Mouse (Mus musculus): ENCODE results near the gene Fcer1g. TPM values are rescaled to one million over a fixed set of nuclear protein-coding genes. Genes with fewer than 3 reads are reported as not detected.

The Fcer1g gene
- polyA plus RNA-seq, 1 experiment from 2014 or later = 10.7 TPM

Other genes with a start within 250 kb of the Fcer1g start
- 0.11 TPM in 1 of 2 replicates, not detected in the other for gene Fcgr4, start 215.4 kb downstream of the Fcer1g start, polyA plus RNA-seq (2016; fragmentation: Nextera tagmentation; extraction: Ambion mirVana)
- gene Fcgr3, start 169.4 kb downstream of the Fcer1g start, polyA plus RNA-seq (2016; fragmentation: Nextera tagmentation; extraction: Ambion mirVana) = 3.0 and 3.3 TPM in 2 replicates
- gene Cfap126, start 120.4 kb downstream of the Fcer1g start, polyA plus RNA-seq (2016; fragmentation: Nextera tagmentation; extraction: Ambion mirVana) = 1.0 and 1.1 TPM in 2 replicates
- gene Sdhc, start 83.8 kb downstream of the Fcer1g start, polyA plus RNA-seq (2016; fragmentation: Nextera tagmentation; extraction: Ambion mirVana) = 250 and 257 TPM in 2 replicates
- 0.44 TPM in 1 of 2 replicates, not detected in the other for gene Mpz, start 83.7 kb downstream of the Fcer1g start, polyA plus RNA-seq (2016; fragmentation: Nextera tagmentation; extraction: Ambion mirVana)
- gene Pcp4l1, start 38.1 kb downstream of the Fcer1g start, polyA plus RNA-seq (2016; fragmentation: Nextera tagmentation; extraction: Ambion mirVana) = 1.7 and 1.9 TPM in 2 replicates
- 0.23 and 0.34 TPM in 2 replicates for gene Nr1i3, start 20.4 kb downstream of the Fcer1g start, polyA plus RNA-seq (2016; fragmentation: Nextera tagmentation; extraction: Ambion mirVana)
- 32.2 and 32.5 TPM in 2 replicates for gene Tomm40l, start 11.9 kb downstream of the Fcer1g start, polyA plus RNA-seq (2016; fragmentation: Nextera tagmentation; extraction: Ambion mirVana)
- gene Apoa2, start 9.3 kb downstream of the Fcer1g start, polyA plus RNA-seq (2016; fragmentation: Nextera tagmentation; extraction: Ambion mirVana) = 1.9 and 2.6 TPM in 2 replicates
- 7.3 and 10.5 TPM in 2 replicates for gene Adamts4, start 16.1 kb upstream of the Fcer1g start, polyA plus RNA-seq (2016; fragmentation: Nextera tagmentation; extraction: Ambion mirVana)
- gene Ndufs2, start 17.0 kb upstream of the Fcer1g start, polyA plus RNA-seq (2016; fragmentation: Nextera tagmentation; extraction: Ambion mirVana) = 308 and 312 TPM in 2 replicates
- gene B4galt3, start 36.0 kb upstream of the Fcer1g start, polyA plus RNA-seq (2016; fragmentation: Nextera tagmentation; extraction: Ambion mirVana) = 69.0 and 75.1 TPM in 2 replicates
- gene Ppox, start 46.8 kb upstream of the Fcer1g start, polyA plus RNA-seq (2016; fragmentation: Nextera tagmentation; extraction: Ambion mirVana) = 48.4 and 62.3 TPM in 2 replicates
- 107 and 125 TPM in 2 replicates for gene Usp21, start 53.6 kb upstream of the Fcer1g start, polyA plus RNA-seq (2016; fragmentation: Nextera tagmentation; extraction: Ambion mirVana)
- gene Ufc1, start 60.7 kb upstream of the Fcer1g start, polyA plus RNA-seq (2016; fragmentation: Nextera tagmentation; extraction: Ambion mirVana) = 99.6 and 101 TPM in 2 replicates
- 44.3 and 50.5 TPM in 2 replicates for gene Dedd, start 94.8 kb upstream of the Fcer1g start, polyA plus RNA-seq (2016; fragmentation: Nextera tagmentation; extraction: Ambion mirVana)
- 32.8 and 36.3 TPM in 2 replicates for gene Nit1, start 111.3 kb upstream of the Fcer1g start, polyA plus RNA-seq (2016; fragmentation: Nextera tagmentation; extraction: Ambion mirVana)
- gene Pfdn2, start 111.3 kb upstream of the Fcer1g start, polyA plus RNA-seq (2016; fragmentation: Nextera tagmentation; extraction: Ambion mirVana) = 149 TPM in 2 replicates
- gene Klhdc9, start 126.4 kb upstream of the Fcer1g start, polyA plus RNA-seq (2016; fragmentation: Nextera tagmentation; extraction: Ambion mirVana) = 1.6 and 2.4 TPM in 2 replicates
- 3.4 and 4.8 TPM in 2 replicates for gene Nectin4, start 135.7 kb upstream of the Fcer1g start, polyA plus RNA-seq (2016; fragmentation: Nextera tagmentation; extraction: Ambion mirVana)
- 0.56 and 0.69 TPM in 2 replicates for gene Arhgap30, start 154.6 kb upstream of the Fcer1g start, polyA plus RNA-seq (2016; fragmentation: Nextera tagmentation; extraction: Ambion mirVana)
- 119 and 127 TPM in 2 replicates for gene Usf1, start 176.9 kb upstream of the Fcer1g start, polyA plus RNA-seq (2016; fragmentation: Nextera tagmentation; extraction: Ambion mirVana)
- gene Tstd1, start 184.5 kb upstream of the Fcer1g start, polyA plus RNA-seq (2016; fragmentation: Nextera tagmentation; extraction: Ambion mirVana) = 6.2 and 7.5 TPM in 2 replicates
- gene F11r, start 203.2 kb upstream of the Fcer1g start, polyA plus RNA-seq (2016; fragmentation: Nextera tagmentation; extraction: Ambion mirVana) = 34.7 and 38.2 TPM in 2 replicates